Mouse (Mus musculus): ENCODE data around the gene Atp8a1.
A peak's percentile ranks its signal among the peaks of the same experiment; 100 is the strongest.

The Atp8a1 gene

GRCm38 (mm10) chr5:67847253-67848165, at the start of gene Atp8a1:
Atp8a1 (minus strand) TSS chr5:67847434.
- DNase-seq (ENCODE audit: low spot score), result peak; percentile 96

GRCm38 (mm10) chr5:67884422-67885210, 37.4 kb upstream of the Atp8a1 start:
- DNase-seq (ENCODE audit: low spot score), result no peak

- no peak for DNase-seq (ENCODE audit: low spot score)
These were observed 36.4 kb upstream of the Atp8a1 start for GRCm38 (mm10) chr5:67883564-67884171.

GRCm38 (mm10) chr5:67871414-67871813, 24.2 kb upstream of the Atp8a1 start:
- DNase-seq (ENCODE audit: low spot score), result no peak

GRCm38 (mm10) chr5:67866221-67866620, 19.0 kb upstream of the Atp8a1 start:
- DNase-seq (ENCODE audit: low spot score), result no peak

GRCm38 (mm10) chr5:67865670-67866069, 18.4 kb upstream of the Atp8a1 start:
- no peak for DNase-seq (ENCODE audit: low spot score)

- no peak for DNase-seq (ENCODE audit: low spot score)
These were observed 17.4 kb upstream of the Atp8a1 start for GRCm38 (mm10) chr5:67864508-67865060.

- DNase-seq (ENCODE audit: low spot score), result no peak
These were observed 16.7 kb upstream of the Atp8a1 start for GRCm38 (mm10) chr5:67863950-67864391.

GRCm38 (mm10) chr5:67854963-67855606, 7.9 kb upstream of the Atp8a1 start:
- no peak for DNase-seq (ENCODE audit: low spot score)

GRCm38 (mm10) chr5:67852860-67853259, 5.6 kb upstream of the Atp8a1 start:
- DNase-seq (ENCODE audit: low spot score), result no peak

- no peak for DNase-seq (ENCODE audit: low spot score)
These were observed 2.2 kb upstream of the Atp8a1 start for GRCm38 (mm10) chr5:67849411-67849810.

- DNase-seq (ENCODE audit: low spot score), result no peak
These were observed 1.3 kb upstream of the Atp8a1 start for GRCm38 (mm10) chr5:67848511-67849014.

GRCm38 (mm10) chr5:67846361-67847224, 641 bp downstream of the Atp8a1 start:
- no peak for DNase-seq (ENCODE audit: low spot score)

GRCm38 (mm10) chr5:67845190-67845691, 2.0 kb downstream of the Atp8a1 start:
- DNase-seq (ENCODE audit: low spot score), result no peak

GRCm38 (mm10) chr5:67844070-67844469, 3.2 kb downstream of the Atp8a1 start:
- DNase-seq (ENCODE audit: low spot score), result no peak

GRCm38 (mm10) chr5:67842306-67842705, 4.9 kb downstream of the Atp8a1 start:
- DNase-seq (ENCODE audit: low spot score), result no peak

- no peak for DNase-seq (ENCODE audit: low spot score)
These were observed 13.4 kb downstream of the Atp8a1 start for GRCm38 (mm10) chr5:67833841-67834240.

- DNase-seq (ENCODE audit: low spot score), result no peak
These were observed 15.7 kb downstream of the Atp8a1 start for GRCm38 (mm10) chr5:67831293-67832147.

GRCm38 (mm10) chr5:67828356-67828755, 18.9 kb downstream of the Atp8a1 start:
- DNase-seq (ENCODE audit: low spot score), result no peak
